Mouse (Mus musculus) retina, adult 2 months (tissue): ENCODE measurements around the gene 1810065E05Rik.

Experiments
- DNase-seq: peaks from one replicate; pipeline ENCODE4 v3.0.0-alpha.2; 2012; ENCODE audit warnings: low read depth, low spot score

1810065E05Rik gene

GRCm38 (mm10) chr11:58420815-58421214 is at the start of gene 1810065E05Rik:
TSS of gene 1810065E05Rik (plus strand) at chr11:58421111.
- DNase-seq = no peak

- DNase-seq = no peak
Observed at GRCm38 (mm10) chr11:58377273-58377672, 43.6 kb upstream of the 1810065E05Rik start.

GRCm38 (mm10) chr11:58377686-58378085 is 43.2 kb upstream of the 1810065E05Rik start:
- DNase-seq = no peak

GRCm38 (mm10) chr11:58378763-58379278 is 42.1 kb upstream of the 1810065E05Rik start, which contains the start of gene Lypd8:
TSS of gene Lypd8 (plus strand) at chr11:58379043.
- DNase-seq = no peak

GRCm38 (mm10) chr11:58379516-58379915 is 41.4 kb upstream of the 1810065E05Rik start:
- DNase-seq = no peak

- no peak for DNase-seq
Observed at GRCm38 (mm10) chr11:58382471-58382870, 38.4 kb upstream of the 1810065E05Rik start.

GRCm38 (mm10) chr11:58399985-58400645 is 20.8 kb upstream of the 1810065E05Rik start:
- DNase-seq = no peak

- DNase-seq = no peak
Observed at GRCm38 (mm10) chr11:58400655-58401054, 20.3 kb upstream of the 1810065E05Rik start.

- no peak for DNase-seq
Observed at GRCm38 (mm10) chr11:58408066-58408465, 12.8 kb upstream of the 1810065E05Rik start.

GRCm38 (mm10) chr11:58418336-58418735 is 2.6 kb upstream of the 1810065E05Rik start:
- no peak for DNase-seq

GRCm38 (mm10) chr11:58432259-58432658 is 11.3 kb downstream of the 1810065E05Rik start, which contains the start of gene Gm12253:
TSS of gene Gm12253 (plus strand) at chr11:58432559.
- no peak for DNase-seq

GRCm38 (mm10) chr11:58437866-58438265 is 17.0 kb downstream of the 1810065E05Rik start:
- no peak for DNase-seq

- no peak for DNase-seq
Observed at GRCm38 (mm10) chr11:58452759-58453158, 31.8 kb downstream of the 1810065E05Rik start, which contains the start of gene Lypd9. TSS of gene Lypd9 (minus strand) at chr11:58452923.

GRCm38 (mm10) chr11:58453592-58453991 is 32.7 kb downstream of the 1810065E05Rik start:
- no peak for DNase-seq

GRCm38 (mm10) chr11:58462170-58462569 is 41.3 kb downstream of the 1810065E05Rik start, which contains the start of gene Olfr30:
TSS of gene Olfr30 (minus strand) at chr11:58462270.
- no peak for DNase-seq
